Mouse (Mus musculus) cerebellum, adult 2 months (tissue): ENCODE results near the gene Aven.

Source experiments
- CTCF ChIP-seq: fragments of 200-500 bp; IDR thresholded peaks from 2 replicates; pipeline ENCODE4 v1.5.1; 2011; ENCODE audit warnings: low read depth, mild to moderate bottlenecking, control low read depth, low read length, moderate library complexity, borderline replicate concordance; ENCODE audit not compliant: insufficient read depth
- POLR2A ChIP-seq: fragments of 200-500 bp; IDR thresholded peaks from 2 replicates; pipeline ENCODE4 v1.6.1; 2011; ENCODE audit warnings: low read length, control low read depth, borderline replicate concordance; ENCODE audit not compliant: insufficient read depth

DNA sequence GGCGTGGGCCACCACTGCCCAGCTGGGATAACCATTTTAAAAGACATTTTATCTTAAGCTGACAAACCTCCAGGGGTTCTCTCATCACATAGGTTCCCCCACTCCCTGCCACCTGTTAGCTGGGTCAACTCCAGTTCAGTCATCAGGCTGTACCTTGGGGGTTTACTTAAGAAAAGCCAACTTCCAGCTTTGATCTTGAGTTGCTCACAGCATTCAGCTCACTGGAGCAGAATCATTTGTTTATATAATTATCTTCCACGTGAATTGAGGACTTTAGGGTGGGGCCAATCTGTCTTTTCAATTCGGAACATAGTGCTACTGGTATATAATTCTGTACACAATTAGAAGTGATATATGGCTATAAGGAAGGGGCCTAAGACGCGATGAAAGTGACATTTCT is 1.1 kb upstream of the Aven start:
- TF ChIP-seq CTCF (no peak), POLR2A (no peak)
